Mouse (Mus musculus) lung, adult 18-20 months (tissue): Measurements from ENCODE around the gene Sord.
A peak's percentile ranks its signal among the peaks of the same experiment; 100 is the strongest.

Source experiments
- DNase-seq, 2 experiments: peaks; one replicate each; pipeline ENCODE4 v3.0.0; 2022; ENCODE audit warnings: mixed read lengths in 2 of 2

The Sord gene

DNA sequence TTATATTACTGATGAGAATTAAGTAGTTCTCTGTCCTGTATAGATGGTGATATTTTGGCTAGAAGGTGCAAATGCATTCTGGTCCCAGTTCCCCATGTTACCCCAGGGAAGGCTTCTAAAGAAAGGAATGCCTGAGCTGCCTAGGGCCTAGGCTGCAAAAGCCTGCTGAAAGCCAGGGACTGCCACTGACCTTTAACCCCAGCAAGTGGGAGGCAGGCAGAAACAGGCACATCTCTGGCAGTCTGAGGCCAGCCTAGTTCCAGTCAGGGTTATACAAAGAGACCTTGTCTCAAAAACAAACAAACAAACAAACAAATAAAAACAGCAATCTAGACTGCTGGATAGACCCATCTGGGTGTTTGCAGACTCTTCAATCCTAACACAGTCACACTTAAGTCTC, 6.2 kb downstream of the Sord start:
- DNase-seq, result no peak

DNA sequence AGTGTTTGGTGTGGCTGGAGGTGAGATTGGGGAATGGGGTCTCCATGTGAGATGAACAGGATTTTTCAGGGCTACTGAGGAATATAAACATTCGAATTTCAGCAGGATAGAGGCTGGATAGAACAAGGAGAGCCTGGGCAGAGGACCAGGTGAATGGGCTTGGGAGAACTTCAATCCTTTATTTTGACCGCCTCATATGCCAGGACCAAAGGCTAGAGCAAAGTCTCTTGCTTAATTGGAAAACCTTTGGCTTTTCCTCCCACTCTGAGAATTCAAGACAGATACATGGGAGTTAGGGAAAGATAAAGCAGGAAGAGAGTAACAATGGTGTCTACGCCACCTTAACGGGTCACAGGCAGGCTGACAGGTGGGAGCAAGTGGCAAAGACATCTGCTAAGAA, 6.7 kb downstream of the Sord start:
- DNase-seq, result no peak

DNA sequence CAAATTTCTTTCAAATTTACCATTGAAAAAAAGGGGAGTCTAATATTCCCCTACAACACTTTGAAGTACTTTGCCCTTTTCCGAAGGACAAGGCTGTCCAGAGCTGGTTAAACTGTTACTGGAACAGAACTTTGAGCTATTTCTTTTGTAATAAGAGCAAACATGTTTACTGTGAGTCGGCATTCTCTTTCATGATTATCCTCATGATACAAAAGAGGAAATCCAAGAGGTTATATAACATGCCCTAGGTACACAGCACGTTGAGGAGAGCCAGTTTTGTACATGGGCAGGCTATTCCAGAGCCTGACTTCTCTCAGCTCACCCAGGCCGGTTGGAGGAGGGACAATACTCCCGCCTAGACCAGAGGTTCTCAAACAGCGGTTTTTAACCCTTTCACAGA, 7.4 kb downstream of the Sord start:
- DNase-seq, result peak in 1 of 2 experiments; percentile 10

DNA sequence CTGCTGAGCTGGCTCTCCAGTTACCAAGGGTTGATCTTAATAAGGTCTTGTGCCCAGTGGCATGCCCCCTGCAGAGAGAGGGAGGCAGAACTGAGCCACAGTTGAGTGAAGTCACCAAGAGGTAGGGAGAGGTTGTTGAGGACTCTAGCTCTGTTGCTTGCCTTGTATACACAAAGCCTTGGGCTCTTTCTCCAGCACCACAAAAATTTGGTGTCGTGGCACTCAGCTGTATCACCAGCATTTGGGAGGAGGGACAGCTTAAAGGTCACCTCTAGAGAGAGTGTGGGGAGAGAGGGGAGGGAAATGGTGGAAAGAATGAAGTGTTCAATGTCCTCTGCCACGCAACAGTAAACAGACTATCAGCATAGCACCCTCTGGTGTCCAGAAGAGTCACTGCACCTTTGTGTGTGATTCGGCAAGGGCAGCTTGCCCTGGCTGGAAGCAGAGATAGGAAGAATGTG, 9.2 kb downstream of the Sord start:
- peak; percentile 68 to 78 for DNase-seq

DNA sequence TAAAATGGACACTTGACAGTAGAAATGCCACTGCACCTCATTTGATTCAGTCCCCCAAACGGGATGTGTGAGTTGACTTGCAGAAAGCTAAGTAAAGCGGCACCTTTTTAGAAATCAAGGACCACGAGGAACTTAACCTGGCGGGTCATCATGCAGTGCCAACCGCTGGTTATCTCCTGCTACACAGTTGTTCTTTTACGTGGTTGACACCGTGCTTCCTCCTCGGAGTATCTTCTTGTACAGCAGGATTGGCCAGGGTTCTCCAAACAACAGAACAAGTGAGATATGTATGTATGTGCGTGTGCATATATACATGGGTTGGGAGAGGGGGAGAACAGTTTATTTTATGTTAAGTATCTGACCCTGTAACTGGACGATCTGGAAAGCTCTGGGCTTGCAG, 13.2 kb downstream of the Sord start:
- no peak for DNase-seq

GRCm38 (mm10) chr2:122255997-122256396, 21.4 kb downstream of the Sord start:
- DNase-seq, result no peak

GRCm38 (mm10) chr2:122260729-122261128, 26.2 kb downstream of the Sord start:
- no peak for DNase-seq

- no peak for DNase-seq
Observed at GRCm38 (mm10) chr2:122264690-122265089, 30.1 kb downstream of the Sord start.

- peak in 1 of 2 experiments; percentile 5 for DNase-seq
Observed at GRCm38 (mm10) chr2:122266407-122267193, 32.1 kb downstream of the Sord start.

DNA sequence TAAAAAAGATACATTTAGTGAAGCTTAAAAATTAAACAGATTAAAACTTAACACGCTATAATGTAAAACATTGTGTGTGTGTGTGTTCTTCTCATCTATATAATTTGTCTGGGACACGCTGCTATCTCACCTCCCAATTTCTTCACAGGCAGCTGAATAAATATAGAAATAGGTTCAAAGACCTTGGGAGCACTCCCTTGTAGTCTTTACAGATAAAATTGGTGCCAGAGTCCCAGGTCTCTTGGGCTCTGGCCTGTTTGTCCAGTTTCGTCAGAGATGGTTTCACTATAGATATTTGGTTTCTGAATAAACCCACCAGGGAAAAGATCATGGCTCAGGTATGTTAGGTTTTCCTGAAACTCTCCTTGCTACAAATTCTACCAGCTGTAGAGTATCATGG, 44.2 kb downstream of the Sord start:
- DNase-seq, result no peak

- no peak for DNase-seq
Observed at GRCm38 (mm10) chr2:122284091-122284490, 49.5 kb downstream of the Sord start.

- DNase-seq, result no peak
Observed at GRCm38 (mm10) chr2:122286137-122286536, 51.6 kb downstream of the Sord start.

GRCm38 (mm10) chr2:122294916-122295315, 60.4 kb downstream of the Sord start:
- no peak for DNase-seq

DNA sequence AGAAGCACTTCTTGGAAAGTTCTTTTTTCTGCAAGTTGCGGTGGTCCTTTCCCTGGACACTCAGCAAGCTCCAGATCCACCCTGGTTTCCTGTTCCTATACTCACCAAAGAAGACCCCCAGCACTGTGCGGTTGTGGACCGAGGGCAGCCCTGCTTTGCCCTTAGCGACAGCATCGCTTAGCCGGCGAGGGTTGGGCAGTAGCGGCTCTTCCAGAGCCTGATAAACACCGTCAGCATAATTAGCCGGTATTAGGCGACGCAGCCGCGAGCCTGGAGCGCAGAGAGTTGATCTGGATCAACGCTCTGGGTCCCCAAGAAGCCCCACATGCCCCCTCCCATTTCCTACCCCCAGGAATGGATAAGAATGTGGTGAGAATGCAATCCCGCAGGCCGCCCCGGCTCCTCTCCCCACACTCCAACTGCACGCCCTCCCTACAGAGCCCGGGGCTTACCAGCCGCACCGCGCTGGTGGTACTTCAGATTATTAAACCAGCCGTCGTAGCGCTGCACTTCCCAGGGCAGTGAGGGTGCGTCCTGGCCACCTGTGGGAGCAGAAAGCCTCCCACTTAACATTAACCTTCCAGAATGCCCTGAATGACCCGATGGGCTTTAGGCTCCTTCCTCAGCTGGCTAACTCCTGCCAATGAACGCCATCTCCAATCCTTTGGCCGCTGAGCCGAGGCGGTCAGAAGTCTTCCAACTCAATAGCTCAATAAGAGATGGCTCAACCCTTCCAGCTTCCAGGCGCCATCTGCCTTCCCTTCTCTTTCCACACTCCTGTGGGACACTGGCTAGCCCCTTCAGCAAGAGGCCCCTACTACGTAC, 62.9 kb downstream of the Sord start:
- no peak for DNase-seq

DNA sequence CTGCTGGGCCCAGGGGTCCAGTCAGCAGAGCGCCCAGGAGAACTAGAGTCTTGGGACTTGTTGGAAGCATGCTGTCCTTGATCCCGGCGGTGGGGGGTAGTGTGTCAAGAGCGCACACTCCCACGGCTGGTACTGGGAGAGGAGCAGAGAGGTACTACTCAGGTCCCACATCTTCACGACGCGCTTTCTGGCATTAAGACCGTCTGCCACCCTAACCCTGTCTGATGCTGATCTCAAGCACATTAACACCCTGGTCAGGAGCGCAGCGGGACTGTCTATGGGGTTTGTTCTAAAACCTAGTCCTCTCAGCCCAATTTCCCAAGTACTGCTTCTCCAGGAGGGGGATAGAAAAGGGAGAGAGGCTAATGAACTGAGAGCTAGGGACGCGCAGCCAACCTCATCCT, 63.5 kb downstream of the Sord start, which contains the start of gene Duox2:
Gene Duox2 (minus strand): TSS at position 354 of the 404 bp plus-strand sequence.
- DNase-seq, result no peak

GRCm38 (mm10) chr2:122298596-122299490, 64.3 kb downstream of the Sord start, which contains the start of gene Duoxa2:
Gene Duoxa2, plus strand, starts transcription at chr2:122298900.
- peak in 1 of 2 experiments; percentile 21 for DNase-seq

GRCm38 (mm10) chr2:122299911-122300655, 65.5 kb downstream of the Sord start:
- DNase-seq, result no peak

DNA sequence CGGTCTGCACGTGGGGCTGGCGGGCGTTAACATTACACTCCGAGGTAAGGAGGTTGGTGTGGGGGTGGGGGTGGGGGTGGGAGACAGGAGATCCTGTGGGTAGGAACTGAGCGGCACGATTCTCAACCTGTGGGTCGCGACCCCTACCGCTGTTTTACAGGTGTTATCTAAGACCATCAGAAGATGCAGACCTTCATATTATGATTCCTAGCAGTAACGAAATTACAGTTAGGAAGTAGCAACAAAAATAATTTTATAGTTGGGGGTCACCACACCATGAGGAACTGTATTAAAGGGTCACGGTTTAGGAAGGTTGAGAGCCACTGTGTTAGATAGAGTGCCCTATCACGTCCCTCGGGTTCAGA, 66.1 kb downstream of the Sord start:
- DNase-seq, result no peak

- DNase-seq, result peak; percentile 8 to 15
Observed at GRCm38 (mm10) chr2:122301081-122301920, 66.8 kb downstream of the Sord start.

- no peak for DNase-seq
Observed at GRCm38 (mm10) chr2:122301921-122302573, 67.5 kb downstream of the Sord start.
